Mouse (Mus musculus) embryonic facial prominence, embryonic 14.5 days (tissue): Measurements from ENCODE around the gene Themis3. TPM values are rescaled to one million over a fixed set of nuclear protein-coding genes. Genes with fewer than 3 reads are reported as not detected.

Experiments
- ATAC-seq: fragments of 200-750 bp; cut with Nextera tagmentation; 2 replicates; pipeline ENCODE4 v1.8.0; 2017; ENCODE audit warnings: low read depth, moderate number of reproducible peaks, moderate TSS enrichment
- DNase-seq: peaks from one replicate; pipeline ENCODE4 v3.0.0-alpha.2; 2015; ENCODE audit warnings: low spot score
- H3K27ac ChIP-seq: fragments of 300-500 bp; sonication (generic); replicated peaks from 2 replicates; pipeline ENCODE4 v1.5.1; 2014; ENCODE audit warnings: low read depth, mild to moderate bottlenecking, low read length, moderate library complexity
- H3K27me3 ChIP-seq: fragments of 300-500 bp; sonication (generic); replicated peaks from 2 replicates; pipeline ENCODE4 v1.6.1; 2014; ENCODE audit warnings: low read length; ENCODE audit not compliant: control insufficient read depth, insufficient read depth
- H3K36me3 ChIP-seq: fragments of 300-500 bp; sonication (generic); 2 replicates; pipeline ENCODE4 v1.6.1; 2014; ENCODE audit warnings: low read length, mixed read lengths; ENCODE audit not compliant: control insufficient read depth, insufficient read depth
- H3K4me1 ChIP-seq: fragments of 300-500 bp; sonication (generic); 2 replicates; pipeline ENCODE4 v1.6.1; 2014; ENCODE audit warnings: antibody characterized with exemption, low read length; ENCODE audit not compliant: control insufficient read depth, insufficient read depth
- H3K4me2 ChIP-seq: fragments of 300-500 bp; sonication (generic); 2 replicates; pipeline ENCODE4 v1.6.1; 2014; ENCODE audit warnings: low read depth, mild to moderate bottlenecking, low read length, moderate library complexity, mixed read lengths
- H3K4me3 ChIP-seq: fragments of 300-500 bp; sonication (generic); 2 replicates; pipeline ENCODE4 v1.5.1; 2014; ENCODE audit warnings: low read depth, mild to moderate bottlenecking, low read length
- H3K9ac ChIP-seq: fragments of 300-500 bp; sonication (generic); 2 replicates; pipeline ENCODE4 v1.6.1; 2014; ENCODE audit warnings: low read depth, mild to moderate bottlenecking, low read length, moderate library complexity, mixed read lengths
- H3K9me3 ChIP-seq: fragments of 300-500 bp; sonication (generic); 2 replicates; pipeline ENCODE4 v1.6.1; 2016; ENCODE audit warnings: low read length; ENCODE audit not compliant: control insufficient read depth
- WGBS: fragments of 180-500 bp; shearing (Covaris S2); extraction: QIAGEN DNeasy Blood & Tissue Kit; methylation state at CpG from one replicate; pipeline ENCODE4 v1.1.7; 2014; 5-methylcytosine and 5-hydroxymethylcytosine counted together
- polyA plus RNA-seq: library from polyadenylated mRNA; unstranded; fragments of >200 nt; fragmentation: Nextera tagmentation; extraction: Ambion mirVana; gene quantifications from 2 replicates; pipeline ENCODE4 v1.2.1, GENCODE M21; 2014

Themis3 gene
- polyA plus RNA-seq, 1 experiment from 2014 or later, result not detected

DNA sequence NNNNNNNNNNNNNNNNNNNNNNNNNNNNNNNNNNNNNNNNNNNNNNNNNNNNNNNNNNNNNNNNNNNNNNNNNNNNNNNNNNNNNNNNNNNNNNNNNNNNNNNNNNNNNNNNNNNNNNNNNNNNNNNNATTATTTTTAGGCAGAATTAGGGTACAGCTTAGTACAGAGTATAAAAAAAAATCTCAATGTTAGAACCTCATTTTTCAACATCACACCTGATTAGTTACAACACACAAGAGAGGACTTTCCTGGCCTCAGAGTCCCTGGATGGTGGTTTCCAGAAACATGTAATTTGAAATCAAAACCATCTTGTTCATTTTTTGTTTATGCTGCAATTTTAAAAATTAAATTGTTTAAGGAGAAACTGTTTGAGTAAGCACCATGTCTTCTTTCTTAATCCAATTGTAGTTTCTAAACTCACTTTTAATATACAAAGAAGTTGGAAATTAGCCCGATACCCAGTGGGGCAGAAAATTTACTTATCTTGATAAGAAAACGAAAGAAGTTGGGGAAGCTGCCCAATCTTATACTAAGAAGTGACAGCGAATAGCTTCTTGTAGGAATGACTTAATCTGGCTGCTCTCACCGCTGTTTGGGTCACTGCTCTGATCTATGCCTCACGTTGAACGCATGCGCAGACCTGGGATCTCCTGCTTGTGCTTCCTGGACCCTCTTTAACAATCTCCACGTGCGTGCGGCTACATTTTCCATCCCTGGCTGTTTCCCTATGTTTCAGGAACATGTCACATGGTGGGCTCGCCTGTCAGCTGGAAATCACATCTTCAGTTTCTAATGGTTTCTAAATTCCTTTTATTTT, 22.4 kb downstream of the Themis3 start:
- Histone ChIP-seq H3K4me2 (no peak overlapping the region), H3K27ac (no peak overlapping the region), H3K27me3 (no peaks in the 10 kb centered on the region), H3K9ac (no peak overlapping the region), H3K4me1 (no peaks in the 10 kb centered on the region), H3K36me3 (no peaks in the 10 kb centered on the region), H3K4me3 (no peak overlapping the region), H3K9me3 (no peaks in the 10 kb centered on the region)
- 52% methylated on average over 11 of the region's 11 CpGs for WGBS
- ATAC-seq (no peak), DNase-seq (peak; percentile 64)

GRCm38 (mm10) chr17:66564213-66564612, 30.2 kb downstream of the Themis3 start:
- DNase-seq, result peak; percentile 51
- Histone ChIP-seq H3K9ac (no peak overlapping the region), H3K4me1 (no peaks in the 10 kb centered on the region), H3K27ac (no peak overlapping the region), H3K36me3 (no peaks in the 10 kb centered on the region), H3K9me3 (no peaks in the 10 kb centered on the region), H3K27me3 (no peaks in the 10 kb centered on the region), H3K4me2 (no peak overlapping the region), H3K4me3 (no peak overlapping the region)
- no peak for ATAC-seq
- WGBS, result 51% methylated on average over 7 of the region's 7 CpGs

- no peak overlapping the region for H3K9ac ChIP-seq
- WGBS, result 74% methylated on average over 1 of the region's 1 CpGs
- no peak for ATAC-seq
- no peaks in the 10 kb centered on the region for H3K27me3 ChIP-seq
- no peaks in the 10 kb centered on the region for H3K4me1 ChIP-seq
- no peak overlapping the region for H3K4me3 ChIP-seq
- no peaks in the 10 kb centered on the region for H3K36me3 ChIP-seq
- H3K9me3 ChIP-seq, result no peaks in the 10 kb centered on the region
- H3K27ac ChIP-seq, result no peak overlapping the region
- no peak for DNase-seq
- no peak overlapping the region for H3K4me2 ChIP-seq
Measured at GRCm38 (mm10) chr17:66563551-66563950, 30.9 kb downstream of the Themis3 start.

GRCm38 (mm10) chr17:66561380-66561779, 33.0 kb downstream of the Themis3 start:
- Histone ChIP-seq H3K4me2 (no peak overlapping the region), H3K4me1 (no peaks in the 10 kb centered on the region), H3K4me3 (no peak overlapping the region), H3K9ac (no peak overlapping the region), H3K27ac (no peak overlapping the region), H3K27me3 (no peaks in the 10 kb centered on the region), H3K9me3 (no peaks in the 10 kb centered on the region), H3K36me3 (no peaks in the 10 kb centered on the region)
- DNase-seq, result no peak
- no peak for ATAC-seq
- 83% methylated on average over 2 of the region's 2 CpGs for WGBS

- H3K4me2 ChIP-seq, result no peak overlapping the region
- ATAC-seq, result no peak
- WGBS, result 90% methylated on average over 17 of the region's 17 CpGs
- no peak for DNase-seq
- H3K27ac ChIP-seq, result no peak overlapping the region
- H3K9me3 ChIP-seq, result no peaks in the 10 kb centered on the region
- no peaks in the 10 kb centered on the region for H3K27me3 ChIP-seq
- no peak overlapping the region for H3K4me3 ChIP-seq
- H3K36me3 ChIP-seq, result no peaks in the 10 kb centered on the region
- H3K4me1 ChIP-seq, result no peaks in the 10 kb centered on the region
- no peak overlapping the region for H3K9ac ChIP-seq
Measured at GRCm38 (mm10) chr17:66558404-66559317, 35.8 kb downstream of the Themis3 start.

DNA sequence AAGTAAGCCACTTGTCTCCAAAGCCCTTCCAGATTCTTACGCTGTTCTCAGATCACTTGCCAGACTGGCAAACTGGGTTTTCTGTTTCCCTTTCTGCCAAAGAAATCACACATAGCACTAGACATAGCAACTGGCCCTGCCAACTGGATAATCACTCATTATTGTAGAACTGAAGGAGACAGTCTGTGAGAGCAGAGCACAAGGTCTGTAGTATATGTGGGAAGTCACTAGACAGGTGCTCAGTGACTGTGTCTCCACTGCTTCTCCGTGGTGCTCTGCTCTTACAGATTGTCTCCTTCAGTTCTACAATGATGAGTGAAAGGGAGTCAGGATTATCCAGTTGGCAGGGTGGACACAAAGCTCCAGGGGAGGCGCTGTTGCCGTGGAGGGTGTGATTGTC, 41.7 kb downstream of the Themis3 start:
- peaks cover 6% of the 10 kb centered on the region; the same call in 1 of the 2 replicates for H3K9me3 ChIP-seq
- no peak overlapping the region for H3K4me3 ChIP-seq
- no peaks in the 10 kb centered on the region for H3K27me3 ChIP-seq
- ATAC-seq (no peak), DNase-seq (no peak)
- no peak overlapping the region for H3K27ac ChIP-seq
- 80% methylated on average over 4 of the region's 4 CpGs for WGBS
- H3K4me1 ChIP-seq, result no peaks in the 10 kb centered on the region
- no peaks in the 10 kb centered on the region for H3K36me3 ChIP-seq
- no peak overlapping the region for H3K4me2 ChIP-seq
- H3K9ac ChIP-seq, result no peak overlapping the region

DNA sequence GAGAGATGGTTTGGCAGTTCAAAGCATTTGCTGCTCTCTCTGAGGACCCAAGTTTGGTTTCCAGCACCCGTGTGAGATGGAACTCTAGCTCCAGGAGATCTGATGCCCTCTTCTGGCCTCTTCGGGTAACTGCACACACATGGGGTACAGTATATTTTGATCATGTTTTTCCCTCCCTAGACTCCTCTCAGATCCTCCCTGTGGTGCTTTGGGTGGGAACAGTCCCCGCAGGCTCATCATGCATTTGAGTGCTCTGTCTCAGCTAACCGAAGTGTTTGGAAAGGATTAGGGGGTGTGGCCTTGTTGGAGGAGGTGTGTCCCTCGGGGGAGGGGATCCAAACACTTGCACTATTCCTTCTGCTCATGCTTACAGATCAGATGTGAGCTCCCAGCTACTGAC, 43.9 kb downstream of the Themis3 start:
- Histone ChIP-seq H3K36me3 (no peaks in the 10 kb centered on the region), H3K4me2 (no peak overlapping the region), H3K9ac (no peak overlapping the region), H3K27ac (no peak overlapping the region), H3K4me3 (no peak overlapping the region), H3K4me1 (no peaks in the 10 kb centered on the region), H3K27me3 (no peaks in the 10 kb centered on the region), H3K9me3 (peaks cover 6% of the 10 kb centered on the region; the same call in 1 of the 2 replicates)
- WGBS, result 90% methylated on average over 5 of the region's 5 CpGs
- DNase-seq (no peak), ATAC-seq (no peak)

GRCm38 (mm10) chr17:66532285-66532684, 62.1 kb downstream of the Themis3 start:
- no peaks in the 10 kb centered on the region for H3K27me3 ChIP-seq
- no peak for DNase-seq
- peaks cover 8% of the 10 kb centered on the region; the same call in 1 of the 2 replicates for H3K9me3 ChIP-seq
- no peak overlapping the region for H3K4me2 ChIP-seq
- H3K27ac ChIP-seq, result no peak overlapping the region
- ATAC-seq, result no peak
- WGBS, result 100% methylated on average over 1 of the region's 1 CpGs
- H3K9ac ChIP-seq, result no peak overlapping the region
- no peak overlapping the region for H3K4me3 ChIP-seq
- no peaks in the 10 kb centered on the region for H3K4me1 ChIP-seq
- H3K36me3 ChIP-seq, result no peaks in the 10 kb centered on the region
